Mouse (Mus musculus) brain, embryonic 14.5 days (tissue): ENCODE results near the gene Gstp3.

Experiments used
- CTCF ChIP-seq: fragments of 200-500 bp; IDR thresholded peaks from 2 replicates; pipeline ENCODE4 v1.5.1; 2012; ENCODE audit warnings: inconsistent platforms, mild to moderate bottlenecking, moderate library complexity, borderline replicate concordance; ENCODE audit not compliant: insufficient read depth, insufficient read length; ENCODE audit errors: extremely low read depth
- POLR2A ChIP-seq: fragments of 200-500 bp; IDR thresholded peaks from 2 replicates; pipeline ENCODE4 v1.6.1; 2012; ENCODE audit warnings: mild to moderate bottlenecking, inconsistent platforms, borderline replicate concordance; ENCODE audit not compliant: poor library complexity, insufficient read depth, insufficient read length, severe bottlenecking; ENCODE audit errors: extremely low read depth

DNA sequence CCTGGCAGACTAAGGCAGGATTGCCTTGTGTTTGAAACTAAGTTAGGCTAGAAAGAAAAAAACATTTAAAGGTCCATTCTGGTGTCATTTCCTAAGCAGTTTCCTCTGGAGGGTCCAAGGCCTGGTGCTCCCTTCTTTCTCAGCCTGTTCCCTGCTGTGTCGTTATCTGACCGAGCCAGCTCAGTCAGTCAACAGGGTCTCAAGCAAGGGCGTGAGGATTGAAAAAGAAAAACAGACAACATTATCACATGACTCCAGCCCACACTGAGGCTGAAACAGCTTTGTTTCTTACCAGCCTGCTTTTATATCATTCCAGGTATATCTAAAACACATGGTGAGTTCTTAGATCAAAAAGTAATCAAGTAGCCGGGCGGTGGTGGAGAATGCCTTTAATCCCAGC lies 43.7 kb downstream of the Gstp3 start:
- no peak for TF ChIP-seq CTCF
- no peak for TF ChIP-seq POLR2A
